Mouse (Mus musculus): ENCODE results near the gene Lekr1.

Gene Lekr1

GRCm38 (mm10) chr3:65829943-65830483 lies 164.0 kb downstream of the Lekr1 start:
- no peak for DNase-seq (ENCODE audit: extremely low spot score, low read depth, low spot score)

GRCm38 (mm10) chr3:65830801-65831200 lies 164.8 kb downstream of the Lekr1 start:
- DNase-seq (ENCODE audit: extremely low spot score, low read depth, low spot score), result no peak

DNA sequence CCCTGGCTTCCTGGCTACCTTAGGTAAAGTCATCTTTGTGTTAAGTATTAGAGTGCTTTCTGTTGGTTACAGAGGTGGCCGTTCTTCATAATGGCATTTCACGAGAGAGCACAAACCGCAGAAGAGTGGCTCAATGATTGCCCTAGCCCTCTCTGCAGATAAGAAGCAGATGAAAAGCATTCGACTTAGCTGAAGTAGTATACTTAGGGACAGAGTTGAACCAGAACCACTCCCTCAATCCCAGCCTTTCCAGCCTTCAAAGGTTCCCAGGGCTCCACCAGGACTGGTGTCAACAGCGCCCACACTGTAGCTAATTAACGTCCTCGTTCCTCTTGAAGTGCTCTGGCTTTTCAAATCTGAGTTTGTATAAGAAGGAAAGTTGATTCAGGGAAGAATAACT lies 166.4 kb downstream of the Lekr1 start:
- DNase-seq (ENCODE audit: extremely low spot score, low read depth, low spot score), result no peak

DNA sequence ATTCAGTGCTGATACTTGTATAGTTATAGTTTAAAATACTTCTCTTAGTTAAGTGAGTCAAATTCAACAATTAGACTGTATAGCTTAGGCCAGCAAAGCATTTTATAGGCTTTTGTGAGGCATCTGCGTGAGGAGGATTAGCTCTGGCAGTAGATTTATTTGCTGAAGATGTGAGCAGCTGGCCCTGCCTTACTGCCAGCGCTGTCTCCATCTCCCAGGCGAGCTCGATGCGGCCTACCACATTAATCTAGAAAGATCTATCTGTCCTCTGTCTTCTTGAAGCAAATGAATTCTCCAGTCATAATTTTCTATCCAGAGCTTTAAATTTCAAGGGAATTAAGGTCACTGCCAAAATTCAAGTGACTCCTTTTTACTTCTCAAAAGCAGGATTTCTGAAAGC lies 170.4 kb downstream of the Lekr1 start:
- DNase-seq (ENCODE audit: extremely low spot score, low read depth, low spot score), result no peak

- DNase-seq (ENCODE audit: extremely low spot score, low read depth, low spot score), result no peak
Observed at GRCm38 (mm10) chr3:65839664-65840063, 173.6 kb downstream of the Lekr1 start.

- DNase-seq (ENCODE audit: extremely low spot score, low read depth, low spot score), result no peak
Observed at GRCm38 (mm10) chr3:65841175-65841574, 175.1 kb downstream of the Lekr1 start.

DNA sequence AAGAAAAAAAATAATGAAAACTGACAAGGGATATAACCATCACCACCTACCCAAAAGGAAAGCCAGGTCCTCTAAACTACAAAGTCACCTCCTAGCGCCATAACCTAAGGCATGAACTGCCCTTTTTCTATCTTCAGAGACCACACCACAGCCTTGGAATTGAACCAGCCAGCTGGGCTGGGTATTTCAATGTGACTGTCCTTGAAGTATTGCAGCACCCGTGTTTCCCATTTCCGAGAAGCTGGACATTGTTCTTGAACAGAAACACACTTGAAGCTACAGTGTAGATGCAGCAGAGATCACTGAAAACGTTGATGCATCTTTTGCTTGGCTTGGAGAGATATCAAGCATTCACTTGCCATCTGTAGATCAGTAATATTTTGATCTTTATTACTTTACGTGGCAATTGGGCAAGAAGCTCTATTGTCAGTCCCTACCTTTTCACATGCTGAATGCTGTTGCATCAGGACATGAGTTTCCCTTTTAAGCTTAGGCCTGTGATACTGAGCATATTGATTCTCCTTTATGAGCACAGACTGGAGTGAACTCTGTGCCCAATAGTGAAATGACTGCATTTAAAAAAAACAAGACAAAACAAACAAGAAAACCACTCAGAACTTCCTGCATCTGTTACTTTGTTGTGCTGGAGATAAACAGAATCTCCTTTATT lies 176.6 kb downstream of the Lekr1 start:
- DNase-seq (ENCODE audit: extremely low spot score, low read depth, low spot score), result no peak

- no peak for DNase-seq (ENCODE audit: extremely low spot score, low read depth, low spot score)
Observed at GRCm38 (mm10) chr3:65843185-65843552, 177.1 kb downstream of the Lekr1 start.

- no peak for DNase-seq (ENCODE audit: extremely low spot score, low read depth, low spot score)
Observed at GRCm38 (mm10) chr3:65844302-65844701, 178.3 kb downstream of the Lekr1 start.

GRCm38 (mm10) chr3:65844851-65845552 lies 179.0 kb downstream of the Lekr1 start:
- no peak for DNase-seq (ENCODE audit: extremely low spot score, low read depth, low spot score)

GRCm38 (mm10) chr3:65847158-65847787 lies 181.2 kb downstream of the Lekr1 start:
- DNase-seq (ENCODE audit: extremely low spot score, low read depth, low spot score), result no peak

- DNase-seq (ENCODE audit: extremely low spot score, low read depth, low spot score), result no peak
Observed at GRCm38 (mm10) chr3:65853746-65854145, 187.7 kb downstream of the Lekr1 start.

DNA sequence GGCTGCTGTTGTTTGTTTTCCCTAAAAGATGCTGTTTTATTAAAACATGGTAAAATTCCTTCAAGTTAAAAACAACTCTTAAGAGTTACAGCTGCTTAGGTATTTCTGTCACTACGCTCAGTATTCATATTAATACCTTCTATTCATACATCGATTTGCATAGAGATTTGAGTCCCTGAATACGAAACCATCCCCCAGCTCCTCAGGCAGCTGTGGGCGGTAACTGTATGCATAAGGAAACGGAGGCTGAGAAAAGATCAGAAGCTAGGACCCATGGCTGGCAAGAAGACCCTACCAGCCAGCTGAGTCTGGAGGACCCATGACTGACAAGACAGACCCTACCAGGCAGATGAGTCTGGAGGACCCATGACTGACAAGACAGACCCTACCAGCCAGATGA lies 189.5 kb downstream of the Lekr1 start:
- DNase-seq (ENCODE audit: extremely low spot score, low read depth, low spot score), result no peak

DNA sequence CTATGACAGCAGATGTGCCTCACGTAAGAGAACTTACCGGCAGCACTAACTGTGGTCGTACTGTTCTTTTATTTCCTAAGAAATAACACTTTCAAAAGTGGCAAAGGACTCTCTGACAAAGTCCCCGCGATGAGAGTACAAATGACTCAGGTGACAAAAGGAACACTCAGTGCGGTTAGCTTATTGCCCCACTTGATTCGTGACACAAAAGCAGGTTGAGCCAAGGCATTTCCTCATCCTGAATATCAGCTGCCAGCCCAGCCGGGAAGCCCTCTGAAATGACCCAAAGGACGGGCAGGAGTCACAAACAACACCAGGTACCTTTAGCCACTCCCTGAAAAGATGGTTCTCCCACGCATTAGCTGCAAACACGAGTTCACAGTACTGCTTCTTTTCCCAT lies 192.1 kb downstream of the Lekr1 start:
- no peak for DNase-seq (ENCODE audit: extremely low spot score, low read depth, low spot score)

- no peak for DNase-seq (ENCODE audit: extremely low spot score, low read depth, low spot score)
Observed at GRCm38 (mm10) chr3:65858741-65859348, 192.8 kb downstream of the Lekr1 start.

DNA sequence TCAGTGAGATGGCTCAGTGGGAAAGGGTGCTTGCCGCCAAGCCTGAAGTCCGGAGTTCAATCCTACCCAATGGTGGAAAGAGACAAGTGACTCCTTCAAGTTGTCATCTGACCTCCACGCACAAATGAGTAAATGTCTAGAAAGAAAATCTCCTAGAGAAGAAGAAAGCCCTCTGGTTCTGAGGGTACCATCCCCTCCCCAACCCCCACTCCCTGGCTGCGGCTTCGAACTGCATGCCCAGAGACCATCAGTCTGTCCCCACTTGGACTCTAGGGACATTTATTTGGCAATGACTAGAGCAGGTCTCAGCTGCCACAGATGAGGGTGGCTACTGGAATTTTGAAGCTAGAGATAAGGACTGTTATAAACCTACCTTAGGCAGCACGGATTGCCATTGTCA lies 193.7 kb downstream of the Lekr1 start:
- no peak for DNase-seq (ENCODE audit: extremely low spot score, low read depth, low spot score)

GRCm38 (mm10) chr3:65860903-65861302 lies 194.9 kb downstream of the Lekr1 start:
- no peak for DNase-seq (ENCODE audit: extremely low spot score, low read depth, low spot score)

DNA sequence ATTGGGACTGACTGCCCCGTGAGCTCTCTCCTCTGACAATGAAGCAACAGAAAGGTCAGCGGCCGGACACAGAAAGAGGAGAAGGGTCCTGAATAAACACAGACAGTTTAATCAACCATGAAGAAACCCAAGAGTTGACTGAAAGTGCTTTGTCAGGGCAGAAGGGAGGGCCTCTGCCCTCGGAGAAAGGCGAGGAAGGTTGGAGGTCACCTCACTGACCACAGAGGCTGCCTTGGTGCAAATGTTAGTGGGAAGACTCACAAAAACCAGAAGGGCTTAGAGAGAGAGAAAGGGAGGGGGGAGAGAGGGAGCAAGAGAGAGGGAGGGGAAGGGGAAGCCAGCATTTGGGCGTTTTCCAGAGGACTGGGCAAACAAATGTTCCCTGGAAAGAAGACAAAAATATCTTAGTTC lies 195.4 kb downstream of the Lekr1 start:
- DNase-seq (ENCODE audit: extremely low spot score, low read depth, low spot score), result no peak

- peak; percentile 66 for DNase-seq (ENCODE audit: extremely low spot score, low read depth, low spot score)
Observed at GRCm38 (mm10) chr3:65863297-65863696, 197.3 kb downstream of the Lekr1 start.

GRCm38 (mm10) chr3:65863762-65864377 lies 197.8 kb downstream of the Lekr1 start:
- no peak for DNase-seq (ENCODE audit: extremely low spot score, low read depth, low spot score)

- no peak for DNase-seq (ENCODE audit: extremely low spot score, low read depth, low spot score)
Observed at GRCm38 (mm10) chr3:65868931-65869330, 202.9 kb downstream of the Lekr1 start.
